Mouse (Mus musculus) megakaryocyte progenitor cell, adult 5-6 weeks (primary cell): ENCODE data around the gene Tspan3. TPM values are rescaled to one million over a fixed set of nuclear protein-coding genes. Genes with fewer than 3 reads are reported as not detected.

Source experiments
- ATAC-seq: replicated peaks from 2 replicates; pipeline ENCODE4 v1.8.0; 2016; ENCODE audit warnings: mild to moderate bottlenecking, moderate TSS enrichment, inconsistent platforms; ENCODE audit not compliant: poor library complexity
- total RNA-seq, 2 experiments: library from RNA; stranded (forward) in 1 of 2; stranded (reverse) in 1 of 2; fragments of 157-497, 149-512 nt in 1 of 2; fragments of 200-1000 nt in 1 of 2; gene quantifications; 2 replicates each; pipeline versions ENCODE4 v1.2.3 to v1.2.4; 2015 to 2017

Gene Tspan3
- total RNA-seq, 2 experiments from 2014 or later = 37.6 to 54.4 TPM

GRCm38 (mm10) chr9:56119651-56120050 lies 45.6 kb downstream of the Tspan3 start:
- ATAC-seq = no peak

- peak; percentile 89 for ATAC-seq
Measured at GRCm38 (mm10) chr9:56118582-56118981, 46.7 kb downstream of the Tspan3 start.

- 0 out of 2 replicates have a peak, but pooled peaks have one; percentile 2 for ATAC-seq
Measured at GRCm38 (mm10) chr9:56118091-56118490, 47.2 kb downstream of the Tspan3 start.

- ATAC-seq = peak; percentile 72
Measured at GRCm38 (mm10) chr9:56108174-56108573, 57.1 kb downstream of the Tspan3 start.

GRCm38 (mm10) chr9:56107527-56107926 lies 57.8 kb downstream of the Tspan3 start:
- ATAC-seq = no peak

GRCm38 (mm10) chr9:56106274-56107072 lies 58.8 kb downstream of the Tspan3 start:
- peak; percentile 60 for ATAC-seq

GRCm38 (mm10) chr9:56104921-56105320 lies 60.4 kb downstream of the Tspan3 start:
- peak; percentile 29 for ATAC-seq

- ATAC-seq = no peak
Measured at GRCm38 (mm10) chr9:56101022-56101421, 64.3 kb downstream of the Tspan3 start.

GRCm38 (mm10) chr9:56100041-56100522 lies 65.2 kb downstream of the Tspan3 start:
- ATAC-seq = peak; percentile 59

- peak; percentile 76 for ATAC-seq
Measured at GRCm38 (mm10) chr9:56097584-56098298, 67.5 kb downstream of the Tspan3 start.

GRCm38 (mm10) chr9:56092102-56092501 lies 73.2 kb downstream of the Tspan3 start:
- ATAC-seq = no peak

- ATAC-seq = no peak
Measured at GRCm38 (mm10) chr9:56090546-56091225, 74.6 kb downstream of the Tspan3 start.

- peak; percentile 87 for ATAC-seq
Measured at GRCm38 (mm10) chr9:56089778-56090520, 75.3 kb downstream of the Tspan3 start, which contains the start of gene Pstpip1. Gene Pstpip1 (plus strand): TSS chr9:56089962.

- no peak for ATAC-seq
Measured at GRCm38 (mm10) chr9:56086524-56086923, 78.8 kb downstream of the Tspan3 start.

Other genes starting within 250 kb of the Tspan3 start
- 3.2 and 5.6 TPM in 2 replicates for gene Scaper, start 227.4 kb downstream of the Tspan3 start, total RNA-seq (2015)
- 9.0 and 11.5 TPM in 2 replicates for gene Scaper, start 227.4 kb downstream of the Tspan3 start, total RNA-seq (2017)
- not detected in 2 replicates for gene 4930563M21Rik, start 154.9 kb downstream of the Tspan3 start, total RNA-seq (2015)
- gene 4930563M21Rik, start 154.9 kb downstream of the Tspan3 start, total RNA-seq (2017) = not detected in 2 replicates
- gene Rcn2, start 123.6 kb downstream of the Tspan3 start, total RNA-seq (2015) = 52.7 and 60.6 TPM in 2 replicates
- 38.8 and 42.1 TPM in 2 replicates for gene Rcn2, start 123.6 kb downstream of the Tspan3 start, total RNA-seq (2017)
- 25.9 and 38.2 TPM in 2 replicates for gene Pstpip1, start 75.5 kb downstream of the Tspan3 start, total RNA-seq (2015)
- 113 and 122 TPM in 2 replicates for gene Pstpip1, start 75.5 kb downstream of the Tspan3 start, total RNA-seq (2017)